Mouse (Mus musculus) liver, adult 2 months (tissue): ENCODE measurements around the gene Kcnk7. TPM values are rescaled to one million over a fixed set of nuclear protein-coding genes. Genes with fewer than 3 reads are reported as not detected.

Experiments used
- DNase-seq: peaks from one replicate; pipeline ENCODE4 v3.0.0-alpha.2; 2011; ENCODE audit warnings: low read depth, low spot score; ENCODE audit errors: extremely low read depth
- H3K27ac ChIP-seq: fragments of 200-500 bp; replicated peaks from 2 replicates; pipeline ENCODE4 v1.5.1; 2012; ENCODE audit warnings: low read depth, mild to moderate bottlenecking, control low read depth, inconsistent platforms, low read length; ENCODE audit not compliant: insufficient read depth
- H3K27me3 ChIP-seq: fragments of 200-500 bp; 2 replicates; pipeline ENCODE4 v1.6.1; 2012; ENCODE audit warnings: mild to moderate bottlenecking, moderate library complexity, low read length, inconsistent platforms; ENCODE audit not compliant: control insufficient read depth, insufficient read depth
- H3K36me3 ChIP-seq: fragments of 200-500 bp; 2 replicates; pipeline ENCODE4 v1.6.1; 2012; ENCODE audit warnings: low read length, inconsistent platforms; ENCODE audit not compliant: control insufficient read depth, insufficient read depth
- H3K4me1 ChIP-seq: fragments of 200-500 bp; 2 replicates; pipeline ENCODE4 v1.6.1; 2011; ENCODE audit warnings: low read length; ENCODE audit not compliant: control insufficient read depth, insufficient read depth
- H3K4me3 ChIP-seq: fragments of 200-500 bp; 2 replicates; pipeline ENCODE4 v1.5.1; 2011; ENCODE audit warnings: low read depth, mild to moderate bottlenecking, control low read depth, low read length, moderate library complexity; ENCODE audit not compliant: insufficient read depth
- H3K79me2 ChIP-seq: fragments of 200-500 bp; 2 replicates; pipeline ENCODE4 v1.6.1; 2012; ENCODE audit warnings: inconsistent platforms, mild to moderate bottlenecking, low read length, moderate library complexity; ENCODE audit not compliant: control insufficient read depth, insufficient read depth
- H3K9ac ChIP-seq: fragments of 200-500 bp; 2 replicates; pipeline ENCODE4 v1.6.1; 2012; ENCODE audit warnings: low read depth, mild to moderate bottlenecking, control low read depth, inconsistent platforms, low read length
- CTCF ChIP-seq: fragments of 200-500 bp; IDR thresholded peaks from 2 replicates; pipeline ENCODE4 v1.5.1; 2011; ENCODE audit warnings: low read depth, low read length, control low read depth
- POLR2A ChIP-seq: fragments of 200-500 bp; IDR thresholded peaks from 2 replicates; pipeline ENCODE4 v1.6.1; 2011; ENCODE audit warnings: low read length, control low read depth; ENCODE audit not compliant: insufficient read depth; ENCODE audit errors: extremely low read depth
- WGBS: fragments of 180-500 bp; shearing (Covaris S2); methylation state at CpG from one replicate; pipeline ENCODE4 v1.1.7; 2018; 5-methylcytosine and 5-hydroxymethylcytosine counted together
- polyA plus RNA-seq: library from polyadenylated mRNA; depleted of rRNA; stranded (reverse); fragments of >200 nt; gene quantifications from 2 replicates; pipeline ENCODE4 v1.2.3, GENCODE M21; 2012
- total RNA-seq: library from RNA; depleted of rRNA; stranded (reverse); fragments of >200 nt; gene quantifications from 2 replicates; pipeline ENCODE4 v1.2.3, GENCODE M21; 2014

Kcnk7 gene
- total and polyA plus RNA-seq, 2 experiments = not detected

DNA sequence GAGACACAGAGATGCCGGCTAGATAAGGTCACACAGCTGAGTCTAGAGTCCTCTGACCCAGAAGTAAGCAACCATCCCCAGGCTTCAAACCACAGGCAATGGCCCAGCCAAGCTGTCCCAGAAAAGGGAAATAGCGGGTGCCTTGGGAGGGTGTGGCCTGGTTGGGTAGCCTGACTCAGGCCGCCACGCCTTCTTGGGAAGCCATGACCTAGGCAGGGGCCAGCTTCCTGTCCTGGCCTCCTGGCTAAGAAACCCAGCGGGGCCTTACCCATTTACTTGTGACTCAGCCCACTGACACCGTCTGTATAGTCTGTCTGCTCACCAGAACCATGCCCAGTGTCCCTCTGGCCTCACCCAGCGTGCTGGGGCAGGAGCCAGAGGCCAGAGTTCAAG lies 20.4 kb downstream of the Kcnk7 start:
- no peaks in the 10 kb centered on the region; the same call in 1 of the 2 replicates for H3K79me2 ChIP-seq
- H3K4me3 ChIP-seq = peak overlapping the region; percentile 67; the same call in 1 of the 2 replicates
- H3K4me1 ChIP-seq = peaks cover 14% of the 10 kb centered on the region
- H3K27me3 ChIP-seq = no peaks in the 10 kb centered on the region
- peaks cover 2% of the 10 kb centered on the region; the same call in 1 of the 2 replicates for H3K36me3 ChIP-seq
- DNase-seq = peak; percentile 83
- TF ChIP-seq CTCF (no peak), POLR2A (no peak)
- H3K27ac ChIP-seq = peak overlapping the region; percentile 77
- 25% methylated on average over 7 of the region's 7 CpGs for WGBS
- peak overlapping the region; percentile 3 for H3K9ac ChIP-seq

GRCm38 (mm10) chr19:5725029-5725707 lies 21.0 kb downstream of the Kcnk7 start:
- TF ChIP-seq POLR2A = no peak
- TF ChIP-seq CTCF = no peak
- Histone ChIP-seq H3K4me1 (peaks cover 16% of the 10 kb centered on the region), H3K79me2 (no peaks in the 10 kb centered on the region; the same call in 1 of the 2 replicates), H3K27me3 (no peaks in the 10 kb centered on the region), H3K27ac (peak overlapping the region; percentile 77), H3K4me3 (peak overlapping the region; percentile 67), H3K36me3 (peaks cover 2% of the 10 kb centered on the region; the same call in 1 of the 2 replicates), H3K9ac (peak overlapping the region; percentile 73)
- no peak for DNase-seq
- 72% methylated on average over 12 of the region's 12 CpGs for WGBS

- Histone ChIP-seq H3K79me2 (no peaks in the 10 kb centered on the region; the same call in 1 of the 2 replicates), H3K27ac (peak within 1 kb of the TSS; percentile 77), H3K9ac (peak within 1 kb of the TSS; percentile 73), H3K4me1 (peaks cover 19% of the 10 kb centered on the region), H3K4me3 (peak within 1 kb of the TSS; percentile 67), H3K36me3 (peaks cover 1% of the 10 kb centered on the region; the same call in 1 of the 2 replicates), H3K27me3 (no peaks in the 10 kb centered on the region)
- WGBS = 26% methylated on average over 49 of the region's 49 CpGs
- no peak for TF ChIP-seq POLR2A
- no peak for TF ChIP-seq CTCF
- DNase-seq = no peak
Measured at GRCm38 (mm10) chr19:5725767-5726515, 21.8 kb downstream of the Kcnk7 start, which contains the start of gene Ehbp1l1. Gene Ehbp1l1, minus strand, starts transcription at chr19:5726317.

DNA sequence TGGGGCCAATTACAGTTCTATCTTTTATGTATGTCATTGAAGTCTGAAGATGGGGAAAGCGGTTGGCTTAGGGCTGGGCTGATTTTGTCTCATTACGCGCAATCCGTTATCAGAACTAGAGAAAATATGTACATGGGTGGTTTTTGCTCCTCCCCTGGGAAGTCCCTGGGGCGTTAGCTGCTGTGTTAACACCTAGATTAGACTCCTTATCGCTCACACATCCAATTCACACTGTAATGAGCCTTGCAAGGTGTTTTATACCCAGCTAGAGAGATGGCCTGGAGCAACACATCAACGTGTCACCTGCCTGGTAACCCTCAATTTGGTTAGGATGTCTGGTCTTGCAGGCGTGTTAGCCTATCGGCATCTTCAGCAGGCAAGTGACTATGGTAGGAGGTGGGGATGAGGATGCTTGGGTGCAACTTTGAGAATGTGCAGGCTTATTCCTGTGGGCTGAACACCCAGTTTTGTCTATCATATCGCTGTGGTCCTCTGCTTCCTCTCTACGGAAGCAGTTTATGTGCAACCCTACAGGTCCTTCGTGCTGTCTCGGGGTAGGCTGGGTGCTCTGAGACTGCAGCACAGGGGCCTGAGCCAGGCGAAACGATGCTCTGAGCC lies 22.9 kb downstream of the Kcnk7 start:
- Histone ChIP-seq H3K27ac (0 out of 2 replicates have a peak overlapping the region, but pooled peaks have one; percentile 10), H3K4me3 (peak overlapping the region; percentile 17; the same call in 1 of the 2 replicates), H3K9ac (0 out of 2 replicates have a peak overlapping the region, but pooled peaks have one; percentile 2), H3K27me3 (no peaks in the 10 kb centered on the region), H3K4me1 (peaks cover 21% of the 10 kb centered on the region), H3K36me3 (no peaks in the 10 kb centered on the region), H3K79me2 (no peaks in the 10 kb centered on the region; the same call in 1 of the 2 replicates)
- DNase-seq = no peak
- 69% methylated on average over 15 of the region's 15 CpGs for WGBS
- TF ChIP-seq CTCF (no peak), POLR2A (no peak)

DNA sequence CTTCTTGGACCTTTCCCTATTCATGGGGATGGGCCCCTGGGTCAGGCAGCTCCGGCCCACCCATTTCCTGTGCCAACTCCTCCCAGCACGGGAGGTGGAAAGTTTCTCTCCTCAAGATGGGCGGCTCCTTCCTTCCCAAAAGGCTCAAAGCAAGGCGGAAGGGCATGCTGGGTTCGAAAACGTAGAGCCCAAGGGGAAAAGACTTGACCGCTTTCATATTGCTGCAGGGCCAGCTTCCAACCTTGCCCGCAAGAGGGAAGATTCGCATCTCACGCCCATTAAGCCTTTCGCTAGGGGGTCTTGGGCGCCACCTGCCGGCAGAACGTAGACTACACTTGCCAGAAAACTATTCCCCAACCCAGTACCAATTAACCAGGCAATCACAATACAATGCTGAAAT lies 23.5 kb downstream of the Kcnk7 start:
- Histone ChIP-seq H3K9ac (no peak overlapping the region), H3K79me2 (no peaks in the 10 kb centered on the region; the same call in 1 of the 2 replicates), H3K4me3 (peak overlapping the region; percentile 0), H3K36me3 (no peaks in the 10 kb centered on the region), H3K27ac (0 out of 2 replicates have a peak overlapping the region, but pooled peaks have one; percentile 10), H3K27me3 (no peaks in the 10 kb centered on the region), H3K4me1 (peaks cover 21% of the 10 kb centered on the region)
- DNase-seq = peak; percentile 51
- 8% methylated on average over 14 of the region's 14 CpGs for WGBS
- peak; percentile 97 for TF ChIP-seq CTCF
- no peak for TF ChIP-seq POLR2A
